Mouse (Mus musculus): ENCODE data around the gene Ifitm5. TPM values are rescaled to one million over a fixed set of nuclear protein-coding genes. Genes with fewer than 3 reads are reported as not detected.
A peak's percentile ranks its signal among the peaks of the same experiment; 100 is the strongest.

Ifitm5 gene
- polyA plus RNA-seq, 1 experiment from 2014 or later = 0.82 TPM

DNA sequence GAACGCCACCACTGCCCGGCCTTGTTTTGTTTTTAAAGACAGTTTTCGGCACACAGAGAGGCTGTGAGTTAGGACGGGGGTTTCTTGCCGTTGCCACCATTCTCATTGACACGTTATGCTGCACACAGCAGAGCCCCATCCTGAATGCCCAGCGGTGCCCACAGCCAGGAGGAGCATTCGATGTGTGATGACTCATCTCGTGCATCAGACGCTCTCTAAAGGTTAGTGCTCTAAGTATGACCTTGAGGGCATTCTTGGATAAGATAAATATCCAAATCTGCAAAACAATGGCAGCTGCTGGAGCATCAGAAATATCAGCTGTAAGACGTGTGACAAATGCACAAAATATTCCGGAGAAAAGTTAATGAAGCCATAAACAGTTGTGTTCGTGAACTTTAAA is 43.0 kb downstream of the Ifitm5 start:
- Histone ChIP-seq H3K27ac (replicated peaks in 1 of 2; ENCODE audit: control insufficient read depth in 1 of 2, insufficient read depth in 1 of 2, low read depth in 2 of 2, low read length in 2 of 2) (no peak overlapping the region), H3K4me3 (ENCODE audit: control insufficient read depth in 1 of 2, insufficient read depth in 1 of 2, low read depth in 1 of 2, low read length in 2 of 2) (no peak overlapping the region), H3K9me3 (ENCODE audit: control insufficient read depth, low read length) (no peaks in the 10 kb centered on the region), H3K27me3 (ENCODE audit: control insufficient read depth, insufficient read depth, low read length) (no peaks in the 10 kb centered on the region), H3K4me1 (ENCODE audit: control insufficient read depth in 2 of 2, insufficient read depth in 2 of 2, low read length in 2 of 2) (no peaks in the 10 kb centered on the region; a peak in 1 of 4 replicates), H3K36me3 (ENCODE audit: control insufficient read depth, insufficient read depth, low read length) (no peaks in the 10 kb centered on the region), H3K4me2 (ENCODE audit: low read length) (no peak overlapping the region), H3K9ac (ENCODE audit: low read length) (no peak overlapping the region)
- ATAC-seq (ENCODE audit: insufficient number of reproducible peaks, insufficient read depth, low FRiP score, low read depth) = no peak
- 72% methylated on average over 13 of the region's 13 CpGs for WGBS

- Histone ChIP-seq H3K27ac (replicated peaks in 1 of 2; ENCODE audit: control insufficient read depth in 1 of 2, insufficient read depth in 1 of 2, low read depth in 2 of 2, low read length in 2 of 2) (no peak overlapping the region), H3K4me2 (ENCODE audit: low read length) (no peak overlapping the region), H3K4me1 (ENCODE audit: control insufficient read depth in 2 of 2, insufficient read depth in 2 of 2, low read length in 2 of 2) (peaks cover 4 to 6% of the 10 kb centered on the region in 2 experiments), H3K4me3 (ENCODE audit: control insufficient read depth in 1 of 2, insufficient read depth in 1 of 2, low read depth in 1 of 2, low read length in 2 of 2) (no peak overlapping the region), H3K27me3 (ENCODE audit: control insufficient read depth, insufficient read depth, low read length) (no peaks in the 10 kb centered on the region), H3K9ac (ENCODE audit: low read length) (no peak overlapping the region), H3K36me3 (ENCODE audit: control insufficient read depth, insufficient read depth, low read length) (no peaks in the 10 kb centered on the region), H3K9me3 (ENCODE audit: control insufficient read depth, low read length) (no peaks in the 10 kb centered on the region)
- no peak for ATAC-seq (ENCODE audit: insufficient number of reproducible peaks, insufficient read depth, low FRiP score, low read depth)
- WGBS = 24% methylated on average over 2 of the region's 2 CpGs
These were observed 44.4 kb downstream of the Ifitm5 start for GRCm38 (mm10) chr7:140905642-140906081.

DNA sequence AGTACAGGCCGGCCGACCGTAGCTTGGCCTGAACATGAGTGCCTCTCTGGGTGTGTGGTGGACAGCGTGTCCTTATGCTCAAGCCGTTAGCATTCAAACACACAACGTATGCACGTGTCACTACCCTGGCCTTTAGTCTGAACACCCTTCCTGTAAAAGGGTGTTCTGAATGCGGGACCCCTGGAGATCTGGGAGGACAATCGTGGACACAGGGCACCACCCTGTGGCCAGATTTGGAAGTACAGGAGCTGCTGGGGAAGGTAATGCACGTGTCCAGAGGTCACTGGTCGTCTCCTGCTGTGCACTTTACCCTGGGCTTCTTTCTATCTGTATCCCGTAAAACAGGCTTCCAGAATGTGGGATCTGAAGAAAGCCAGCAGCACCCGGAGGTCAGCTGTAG is 46.9 kb downstream of the Ifitm5 start:
- H3K4me1 ChIP-seq (ENCODE audit: control insufficient read depth in 2 of 2, insufficient read depth in 2 of 2, low read length in 2 of 2) = peaks cover 6 to 8% of the 10 kb centered on the region in 2 experiments
- no peak overlapping the region for H3K4me3 ChIP-seq (ENCODE audit: control insufficient read depth in 1 of 2, insufficient read depth in 1 of 2, low read depth in 1 of 2, low read length in 2 of 2)
- H3K36me3 ChIP-seq (ENCODE audit: control insufficient read depth, insufficient read depth, low read length) = peaks cover 13% of the 10 kb centered on the region
- no peak overlapping the region for H3K4me2 ChIP-seq (ENCODE audit: low read length)
- no peak overlapping the region for H3K9ac ChIP-seq (ENCODE audit: low read length)
- ATAC-seq (ENCODE audit: insufficient number of reproducible peaks, insufficient read depth, low FRiP score, low read depth) = no peak
- no peaks in the 10 kb centered on the region for H3K9me3 ChIP-seq (ENCODE audit: control insufficient read depth, low read length)
- H3K27me3 ChIP-seq (ENCODE audit: control insufficient read depth, insufficient read depth, low read length) = no peaks in the 10 kb centered on the region
- no peak overlapping the region for H3K27ac ChIP-seq (replicated peaks in 1 of 2; ENCODE audit: control insufficient read depth in 1 of 2, insufficient read depth in 1 of 2, low read depth in 2 of 2, low read length in 2 of 2)
- 24% methylated on average over 13 of the region's 13 CpGs for WGBS

DNA sequence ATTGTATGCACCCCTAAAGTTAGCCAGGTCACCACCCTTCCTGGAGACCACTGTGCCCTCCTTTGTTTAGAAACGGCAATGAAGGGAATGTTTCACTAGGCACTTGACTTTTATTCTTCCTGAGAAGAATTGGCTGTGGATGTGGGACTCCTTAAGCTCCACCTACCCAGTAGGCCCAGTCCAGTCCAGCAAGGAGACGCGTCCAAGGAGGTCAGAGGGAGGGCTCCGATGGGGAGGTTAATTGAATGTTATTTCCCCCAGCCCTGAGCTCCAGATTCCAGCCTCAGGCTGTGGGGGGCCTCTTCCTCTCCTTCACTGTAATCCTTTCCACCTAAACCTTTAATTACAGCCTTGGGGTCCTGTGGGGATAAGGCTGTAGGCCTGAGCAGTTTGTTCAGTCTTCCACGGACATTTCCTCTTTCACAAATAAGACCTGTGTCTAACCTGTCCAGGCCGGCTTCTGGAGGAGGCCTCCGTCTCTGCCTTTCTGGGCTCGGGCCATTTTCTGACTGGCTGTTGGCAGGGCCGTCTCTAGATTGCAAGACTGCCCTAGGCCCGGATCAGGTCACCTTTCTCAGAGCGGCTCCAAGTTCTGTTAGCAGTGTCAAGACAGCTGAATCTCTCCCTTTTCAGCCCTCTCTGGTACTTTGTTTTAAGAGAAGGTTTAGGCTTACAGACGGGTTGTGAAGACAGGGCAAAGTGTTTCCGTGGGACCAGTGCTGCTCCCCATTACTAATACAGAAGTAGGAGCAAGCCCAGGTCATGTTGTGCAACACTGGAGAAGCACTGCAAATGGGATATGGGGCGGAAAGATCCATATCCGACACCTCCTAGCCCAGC is 47.8 kb downstream of the Ifitm5 start:
- 82% methylated on average over 15 of the region's 15 CpGs for WGBS
- H3K9ac ChIP-seq (ENCODE audit: low read length) = no peak overlapping the region
- no peak for ATAC-seq (ENCODE audit: insufficient number of reproducible peaks, insufficient read depth, low FRiP score, low read depth)
- H3K4me3 ChIP-seq (ENCODE audit: control insufficient read depth in 1 of 2, insufficient read depth in 1 of 2, low read depth in 1 of 2, low read length in 2 of 2) = no peak overlapping the region
- H3K9me3 ChIP-seq (ENCODE audit: control insufficient read depth, low read length) = no peaks in the 10 kb centered on the region
- H3K27ac ChIP-seq (replicated peaks in 1 of 2; ENCODE audit: control insufficient read depth in 1 of 2, insufficient read depth in 1 of 2, low read depth in 2 of 2, low read length in 2 of 2) = no peak overlapping the region
- no peak overlapping the region for H3K4me2 ChIP-seq (ENCODE audit: low read length)
- H3K36me3 ChIP-seq (ENCODE audit: control insufficient read depth, insufficient read depth, low read length) = peaks cover 23% of the 10 kb centered on the region
- no peaks in the 10 kb centered on the region for H3K27me3 ChIP-seq (ENCODE audit: control insufficient read depth, insufficient read depth, low read length)
- peaks cover 6 to 8% of the 10 kb centered on the region in 2 experiments for H3K4me1 ChIP-seq (ENCODE audit: control insufficient read depth in 2 of 2, insufficient read depth in 2 of 2, low read length in 2 of 2)

DNA sequence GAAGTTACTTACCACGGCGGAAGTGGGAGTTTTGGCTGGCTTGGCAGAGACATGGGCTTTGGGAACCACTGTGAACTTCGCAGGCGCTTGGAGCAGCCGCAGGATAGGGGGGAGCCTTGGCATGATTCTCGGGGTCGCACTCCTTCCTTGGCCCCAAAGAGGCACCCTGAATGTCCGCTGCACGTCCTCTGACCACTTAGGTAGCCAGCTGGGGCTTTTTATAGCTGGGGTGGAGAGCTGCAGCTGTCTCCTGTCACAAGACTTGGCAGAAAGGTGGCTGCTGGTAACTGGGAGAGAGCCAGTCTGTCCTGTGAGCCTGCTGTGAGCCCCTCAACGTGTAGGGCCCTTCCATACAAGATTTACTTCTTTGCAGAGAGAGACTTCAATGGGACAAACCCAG is 49.9 kb downstream of the Ifitm5 start, which contains the start of gene Cox8b:
Gene Cox8b (minus strand): TSS at position 227 of the 400 bp plus-strand sequence.
- 35% methylated on average over 10 of the region's 10 CpGs for WGBS
- peaks cover 42% of the 10 kb centered on the region for H3K36me3 ChIP-seq (ENCODE audit: control insufficient read depth, insufficient read depth, low read length)
- H3K27me3 ChIP-seq (ENCODE audit: control insufficient read depth, insufficient read depth, low read length) = no peaks in the 10 kb centered on the region
- peak within 1 kb of the TSS; percentile 68 for H3K4me2 ChIP-seq (ENCODE audit: low read length)
- H3K9ac ChIP-seq (ENCODE audit: low read length) = peak within 1 kb of the TSS; percentile 75
- peaks cover 6 to 8% of the 10 kb centered on the region in 2 experiments for H3K4me1 ChIP-seq (ENCODE audit: control insufficient read depth in 2 of 2, insufficient read depth in 2 of 2, low read length in 2 of 2)
- no peaks in the 10 kb centered on the region for H3K9me3 ChIP-seq (ENCODE audit: control insufficient read depth, low read length)
- H3K27ac ChIP-seq (replicated peaks in 1 of 2; ENCODE audit: control insufficient read depth in 1 of 2, insufficient read depth in 1 of 2, low read depth in 2 of 2, low read length in 2 of 2) = peak within 1 kb of the TSS; percentile 67 to 89
- H3K4me3 ChIP-seq (ENCODE audit: control insufficient read depth in 1 of 2, insufficient read depth in 1 of 2, low read depth in 1 of 2, low read length in 2 of 2) = peak within 1 kb of the TSS; percentile 29 to 41
- ATAC-seq (ENCODE audit: insufficient number of reproducible peaks, insufficient read depth, low FRiP score, low read depth) = peak; percentile 68

DNA sequence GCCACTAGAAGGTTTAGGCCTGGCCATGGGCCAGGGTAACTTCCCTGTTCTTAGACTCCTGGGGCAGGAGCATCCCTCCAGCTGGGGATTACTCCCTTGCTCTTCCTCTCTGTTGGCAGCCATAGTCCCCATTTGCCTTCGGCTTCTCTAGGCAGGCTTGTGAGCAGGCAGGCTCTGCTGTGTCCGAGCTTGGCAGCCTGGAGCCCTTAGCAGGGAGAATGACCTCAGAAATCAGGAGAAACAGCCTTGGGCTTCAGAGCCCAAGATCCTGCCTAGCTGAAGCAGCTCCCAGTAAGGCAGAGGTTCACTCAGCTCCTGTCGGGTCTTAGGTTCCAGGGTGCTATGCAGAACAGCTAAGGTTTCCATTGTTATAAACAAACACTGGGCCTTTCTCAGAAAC is 51.0 kb downstream of the Ifitm5 start:
- no peak for ATAC-seq (ENCODE audit: insufficient number of reproducible peaks, insufficient read depth, low FRiP score, low read depth)
- Histone ChIP-seq H3K27me3 (ENCODE audit: control insufficient read depth, insufficient read depth, low read length) (no peaks in the 10 kb centered on the region), H3K36me3 (ENCODE audit: control insufficient read depth, insufficient read depth, low read length) (peaks cover 52% of the 10 kb centered on the region), H3K4me3 (ENCODE audit: control insufficient read depth in 1 of 2, insufficient read depth in 1 of 2, low read depth in 1 of 2, low read length in 2 of 2) (peak overlapping the region in 1 of 2 experiments; percentile 41; a peak in 2 of 4 replicates), H3K9ac (ENCODE audit: low read length) (peak overlapping the region; percentile 75), H3K9me3 (ENCODE audit: control insufficient read depth, low read length) (no peaks in the 10 kb centered on the region), H3K27ac (replicated peaks in 1 of 2; ENCODE audit: control insufficient read depth in 1 of 2, insufficient read depth in 1 of 2, low read depth in 2 of 2, low read length in 2 of 2) (peak overlapping the region in 1 of 2 experiments; percentile 89; a peak in 1 of 4 replicates), H3K4me1 (ENCODE audit: control insufficient read depth in 2 of 2, insufficient read depth in 2 of 2, low read length in 2 of 2) (peaks cover 6 to 8% of the 10 kb centered on the region in 2 experiments), H3K4me2 (ENCODE audit: low read length) (peak overlapping the region; percentile 68)
- 76% methylated on average over 3 of the region's 3 CpGs for WGBS
